Mouse (Mus musculus) duodenum, adult 2 months (tissue): ENCODE measurements around the gene Krt86. TPM values are rescaled to one million over a fixed set of nuclear protein-coding genes. Genes with fewer than 3 reads are reported as not detected.

Source experiments
- polyA plus RNA-seq: library from polyadenylated mRNA; depleted of rRNA; stranded (reverse); fragments of >200 nt; gene quantifications from 2 replicates; pipeline ENCODE4 v1.2.3, GENCODE M21; 2012; ENCODE audit warnings: low replicate concordance; rRNA removed

Krt86 gene
- not detected in 2 replicates for polyA plus RNA-seq

DNA sequence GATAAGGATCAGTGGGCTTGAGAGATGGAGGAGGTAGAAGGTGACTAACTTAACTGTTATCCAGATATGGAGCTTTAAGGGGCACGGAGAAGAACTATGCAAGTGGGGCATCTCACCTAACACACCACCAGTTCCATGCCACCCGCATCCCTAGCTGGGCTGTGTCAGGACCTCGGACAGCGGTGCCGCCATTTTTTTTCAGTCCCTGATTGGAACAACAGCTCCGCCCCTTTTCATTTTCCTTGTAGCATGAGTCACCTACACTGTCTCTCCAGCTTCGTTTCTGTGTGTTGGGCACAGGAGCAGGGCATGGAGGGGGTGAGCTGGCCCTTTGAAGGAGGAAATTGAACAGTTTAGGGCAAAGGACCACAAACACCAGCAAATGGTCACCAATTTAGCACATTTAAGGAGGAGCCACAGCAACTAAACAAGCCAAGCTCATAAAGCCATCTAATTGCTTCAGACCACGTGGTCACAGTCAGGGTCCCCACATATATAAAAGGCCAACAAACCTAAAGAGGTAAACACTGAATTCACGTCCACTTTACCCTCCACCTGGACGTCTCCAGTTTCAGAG, at the start of gene Krt86:
TSS of gene Krt86 (plus strand) at position 527 of the 577 bp plus-strand sequence.

DNA sequence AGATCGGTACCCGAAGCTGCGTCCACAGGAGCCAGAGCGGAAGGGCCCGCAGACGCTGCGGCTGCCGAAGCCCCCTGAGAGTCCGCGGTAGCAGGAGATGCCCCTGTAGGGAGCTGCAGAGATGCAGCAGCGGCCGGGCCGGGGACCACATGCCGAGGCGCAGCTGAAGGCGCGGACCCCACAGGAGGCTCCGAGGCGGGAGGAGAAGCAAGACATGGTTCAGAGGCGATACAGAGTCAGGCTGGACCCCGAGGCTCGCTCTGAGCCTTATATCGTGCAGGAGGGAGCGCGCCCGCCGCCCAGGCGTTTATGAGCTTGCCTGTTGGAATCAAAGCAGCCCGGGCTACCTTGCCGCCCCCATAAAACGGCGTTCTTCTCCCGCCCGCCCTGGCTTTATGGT, 34.7 kb upstream of the Krt86 start, which contains the start of gene Krt87:
TSS of gene Krt87 (minus strand) at position 250 of the 400 bp plus-strand sequence.

DNA sequence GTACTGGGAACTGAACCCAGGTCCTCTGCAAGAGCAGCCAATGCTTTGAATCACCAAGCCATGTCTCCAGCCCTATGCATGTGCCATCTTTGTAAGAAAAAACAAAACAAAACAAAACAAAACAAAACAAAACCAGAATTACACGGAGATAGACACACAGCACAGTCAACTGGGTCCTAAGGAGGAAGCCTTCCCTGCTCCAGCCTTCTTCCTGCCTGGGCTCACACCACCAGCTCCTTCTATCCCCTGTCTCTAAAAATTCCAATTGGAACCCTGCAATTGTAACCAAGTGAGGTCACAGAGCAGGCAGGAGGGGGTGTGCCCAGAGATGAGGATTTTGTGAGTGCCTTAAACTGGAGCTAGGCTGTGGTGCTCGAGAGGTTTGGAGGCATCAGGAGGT, 25.8 kb upstream of the Krt86 start, which contains the start of gene Krt88:
TSS of gene Krt88 (plus strand) at position 301 of the 400 bp plus-strand sequence.

DNA sequence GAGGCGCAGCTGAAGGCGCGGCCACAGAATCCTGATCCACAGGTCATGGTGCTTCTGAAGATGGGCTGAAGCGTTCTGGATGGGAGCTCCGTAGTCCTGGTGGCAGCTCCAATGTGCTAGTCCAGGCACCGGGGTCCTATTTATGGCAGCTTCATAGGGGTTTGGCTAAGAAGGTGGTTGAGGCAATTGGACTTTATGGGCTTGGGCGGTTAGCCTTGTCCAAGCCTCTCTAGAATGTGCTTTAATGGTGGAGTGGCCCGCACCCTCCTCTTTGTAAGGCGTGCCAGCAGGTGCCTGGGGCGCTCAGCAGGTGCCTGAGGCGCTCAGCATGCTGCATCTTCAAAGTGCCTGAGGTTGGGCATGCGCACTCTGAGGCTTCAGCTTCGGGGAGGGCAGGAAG, 9.6 kb upstream of the Krt86 start, which contains the start of gene Krt81:
TSS of gene Krt81 (minus strand) at position 101 of the 400 bp plus-strand sequence.

DNA sequence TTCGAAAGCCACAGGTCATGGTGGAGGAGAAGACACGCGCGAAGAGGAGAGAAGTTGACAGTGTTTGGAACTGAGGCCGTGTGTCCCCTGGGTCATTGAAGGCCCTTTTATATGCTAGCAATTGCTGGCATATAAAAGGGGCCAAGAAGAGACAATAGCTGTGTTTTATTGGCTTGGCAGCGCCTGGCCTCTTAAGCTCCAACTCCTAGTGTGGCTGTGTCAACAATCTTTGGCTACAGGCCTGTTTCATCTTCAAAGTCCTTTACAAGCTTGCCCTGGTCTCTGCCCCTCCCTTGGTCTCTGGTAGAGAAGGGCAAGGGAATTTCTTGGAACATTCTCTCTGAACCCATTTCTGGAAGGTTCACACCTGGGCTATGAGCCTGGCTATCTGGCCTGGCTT, 18.2 kb downstream of the Krt86 start, which contains the start of gene Krt83:
TSS of gene Krt83 (minus strand) at position 82 of the 400 bp plus-strand sequence.

DNA sequence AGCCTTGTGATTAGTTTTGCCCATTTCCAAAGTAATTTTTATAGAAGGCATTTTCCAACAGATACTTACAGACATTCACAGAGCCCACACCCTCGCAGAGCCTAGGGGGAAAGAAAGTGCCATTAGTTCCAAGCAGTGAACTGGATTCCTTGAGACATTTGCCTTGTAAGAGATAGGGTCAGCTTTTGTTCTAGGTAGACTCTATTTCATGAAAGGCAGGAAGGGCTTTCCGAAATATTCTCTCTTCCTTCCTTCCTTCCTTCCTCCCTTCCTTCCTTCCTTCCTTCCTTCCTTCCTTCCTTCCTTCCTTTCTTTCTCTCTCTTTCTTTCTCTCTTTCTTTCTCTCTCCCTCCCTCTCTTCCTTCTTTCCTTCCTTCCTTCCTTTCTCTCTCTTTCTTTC, 43.9 kb downstream of the Krt86 start, which contains the start of gene Gm49425:
TSS of gene Gm49425 (minus strand) at position 101 of the 400 bp plus-strand sequence.

Other genes with a start within 250 kb of the Krt86 start
- gene Grasp, start 249.3 kb upstream of the Krt86 start, polyA plus RNA-seq: 11.1 and 12.9 TPM in 2 replicates
- gene Nr4a1, start 219.2 kb upstream of the Krt86 start, polyA plus RNA-seq: 7.1 and 11.9 TPM in 2 replicates
- 23.4 and 25.2 TPM in 2 replicates for gene Atg101, start 189.2 kb upstream of the Krt86 start, polyA plus RNA-seq
- 0.07 and 0.27 TPM in 2 replicates for gene 6030408B16Rik, start 180.3 kb upstream of the Krt86 start, polyA plus RNA-seq
- 0.53 and 2.5 TPM in 2 replicates for gene Krt80, start 103.3 kb upstream of the Krt86 start, polyA plus RNA-seq
- 24.5 and 50.1 TPM in 2 replicates for gene Krt7, start 62.4 kb upstream of the Krt86 start, polyA plus RNA-seq
- 0.51 TPM in 1 of 2 replicates, not detected in the other for gene Krt87, start 34.7 kb upstream of the Krt86 start, polyA plus RNA-seq
- 0.28 TPM in 1 of 2 replicates, not detected in the other for gene Krt88, start 25.7 kb upstream of the Krt86 start, polyA plus RNA-seq
- not detected in 2 replicates for gene Krt81, start 9.7 kb upstream of the Krt86 start, polyA plus RNA-seq
- gene Krt83, start 18.0 kb downstream of the Krt86 start, polyA plus RNA-seq: 0.07 TPM in 1 of 2 replicates, not detected in the other
- not detected in 2 replicates for gene Gm49425, start 43.8 kb downstream of the Krt86 start, polyA plus RNA-seq
- gene Krt84, start 59.3 kb downstream of the Krt86 start, polyA plus RNA-seq: not detected in 2 replicates
- gene Krt82, start 77.2 kb downstream of the Krt86 start, polyA plus RNA-seq: not detected in 2 replicates
- gene Krt90, start 89.5 kb downstream of the Krt86 start, polyA plus RNA-seq: not detected in 2 replicates
- gene Krt75, start 100.4 kb downstream of the Krt86 start, polyA plus RNA-seq: not detected in 2 replicates
- gene Gm5414, start 154.7 kb downstream of the Krt86 start, polyA plus RNA-seq: not detected in 2 replicates
- not detected in 2 replicates for gene Gm5478, start 173.9 kb downstream of the Krt86 start, polyA plus RNA-seq
- not detected in 2 replicates for gene Krt6b, start 206.8 kb downstream of the Krt86 start, polyA plus RNA-seq
- not detected in 2 replicates for gene Krt6a, start 220.8 kb downstream of the Krt86 start, polyA plus RNA-seq
- not detected in 2 replicates for gene Krt5, start 239.4 kb downstream of the Krt86 start, polyA plus RNA-seq